Mouse (Mus musculus) gastrocnemius, postnatal 14 days (tissue): ENCODE results near the gene Dalrd3. TPM values are rescaled to one million over a fixed set of nuclear protein-coding genes. Genes with fewer than 3 reads are reported as not detected.
A peak's percentile ranks its signal among the peaks of the same experiment; 100 is the strongest.

ENCODE experiments used
- DNase-seq: peaks from one replicate; pipeline ENCODE4 v3.0.0; 2021; ENCODE audit warnings: mixed read lengths
- intact Hi-C: fragments of 180-260 bp; cut with DNase I; formaldehyde crosslinking; loops from one replicate; pipeline ENCODE4 v1.15.1; 2025; ENCODE audit warnings: low total_unique reads
- total RNA-seq, 2 experiments: library from RNA; stranded (reverse); gene quantifications; 2 replicates each; pipeline ENCODE4 v1.2.3; 2021

Dalrd3 gene
- total RNA-seq, 2 experiments from 2014 or later = 7.0 to 7.9 TPM

DNA sequence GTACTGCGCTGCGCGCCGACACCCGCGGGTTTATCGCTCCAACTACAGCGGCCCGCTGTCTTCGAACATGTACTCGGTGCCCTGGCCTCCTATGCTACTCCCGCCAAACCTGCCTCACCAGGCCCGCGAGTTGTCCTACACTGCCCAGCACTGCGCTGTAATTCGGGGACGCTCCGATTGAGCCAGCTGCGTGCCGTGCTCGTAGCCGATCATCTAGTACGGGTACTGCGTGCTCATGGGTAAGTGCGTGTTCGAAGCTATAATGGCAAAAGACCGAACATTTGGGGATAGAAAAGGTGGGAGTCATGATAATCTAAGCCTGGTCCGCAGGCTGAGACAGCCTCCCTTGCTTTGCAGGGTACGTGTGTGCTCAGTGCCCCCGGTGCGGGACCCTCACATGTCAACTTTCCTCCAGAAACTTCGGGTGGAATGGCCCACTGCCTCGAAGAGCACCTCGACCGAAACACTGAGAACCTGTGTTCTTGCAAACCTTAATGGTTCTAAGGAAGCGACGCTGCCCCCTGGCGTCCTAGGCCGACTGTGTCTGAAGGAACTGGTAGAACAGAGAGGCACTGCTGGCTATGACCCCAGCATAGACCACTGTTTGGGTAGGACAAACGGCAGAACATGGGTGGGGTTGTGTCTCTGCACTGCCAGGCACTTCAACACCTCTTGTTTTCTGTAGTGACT is 666 bp downstream of the Dalrd3 start:
- DNase-seq = peak; percentile 76
- intact Hi-C loops = no loop called here

GRCm38 (mm10) chr9:108571401-108571973 is 1.8 kb downstream of the Dalrd3 start:
- intact Hi-C loops = no loop called here
- no peak for DNase-seq

DNA sequence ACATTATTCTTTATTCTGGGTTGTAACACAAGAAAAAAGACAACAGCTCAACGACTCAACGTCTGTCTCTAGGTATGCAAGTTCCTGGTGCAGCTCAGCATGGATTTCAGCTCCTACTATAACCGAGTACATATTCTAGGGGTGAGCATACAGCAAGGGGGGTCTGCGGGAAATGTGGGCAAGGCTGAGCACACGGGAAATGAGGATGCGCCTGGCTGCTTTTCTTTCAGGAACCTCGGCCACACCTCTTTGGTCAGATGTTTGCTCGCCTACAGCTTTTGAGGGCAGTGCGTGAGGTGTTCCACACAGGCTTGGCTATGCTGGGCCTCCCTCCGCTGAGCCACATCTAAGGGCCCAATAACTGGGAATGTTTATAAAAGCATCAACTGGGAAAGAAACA is 2.6 kb downstream of the Dalrd3 start:
- intact Hi-C loops = no loop called here
- DNase-seq = no peak

- peak; percentile 58 for DNase-seq
Measured at GRCm38 (mm10) chr9:108573774-108574690, 4.3 kb downstream of the Dalrd3 start.

GRCm38 (mm10) chr9:108574921-108575320 is 5.2 kb downstream of the Dalrd3 start:
- intact Hi-C loops = no loop called here
- DNase-seq = no peak

More at GRCm38 (mm10) chr9:108573774-108574690, 4.3 kb downstream of the Dalrd3 start:
- intact Hi-C loops = no loop called here

GRCm38 (mm10) chr9:108575321-108576297 is 5.9 kb downstream of the Dalrd3 start:
- intact Hi-C loops = no loop called here
- DNase-seq = no peak

- intact Hi-C loops = no loop called here
- DNase-seq = no peak
Measured at GRCm38 (mm10) chr9:108577025-108577424, 7.3 kb downstream of the Dalrd3 start.

GRCm38 (mm10) chr9:108577934-108578544 is 8.4 kb downstream of the Dalrd3 start:
- intact Hi-C loops = no loop called here

DNA sequence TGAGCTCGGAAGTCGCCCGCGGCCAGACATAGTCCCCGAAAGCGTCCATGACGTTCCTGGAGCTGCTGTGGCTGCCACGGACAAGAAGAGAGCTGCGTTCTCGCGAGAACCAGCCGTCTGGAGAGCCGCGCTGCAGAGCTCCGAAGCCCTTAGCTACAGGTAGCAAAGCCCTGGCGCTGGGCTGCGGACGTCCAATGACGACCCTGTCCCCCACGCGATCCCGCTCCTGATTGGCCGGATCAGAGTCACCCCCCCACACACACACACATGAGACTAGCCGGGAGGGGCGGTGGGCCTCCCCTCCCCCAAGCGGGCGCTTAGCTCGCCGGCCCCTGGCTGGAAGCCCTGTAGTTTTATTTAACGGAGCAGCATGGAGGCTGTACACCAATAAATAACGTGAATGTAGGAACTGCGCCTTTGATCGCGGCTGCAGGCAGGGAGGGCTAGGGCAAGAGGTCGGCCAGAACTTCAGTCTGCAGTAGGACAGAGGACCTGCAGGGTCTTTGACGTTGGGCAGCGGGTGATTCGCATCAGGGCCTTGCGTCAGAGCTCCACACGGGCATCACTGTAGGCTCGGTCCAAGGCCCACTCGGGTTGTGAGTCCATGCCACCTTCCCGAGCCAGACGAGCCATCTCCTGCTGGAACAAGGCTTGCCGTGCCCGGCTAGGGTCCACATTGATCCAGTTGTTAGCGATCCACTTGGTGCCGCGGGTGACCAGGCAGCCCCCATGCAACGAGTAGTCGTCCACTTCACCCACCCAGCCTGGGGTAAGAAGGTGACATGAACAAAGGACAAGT is 9.1 kb downstream of the Dalrd3 start, which contains the start of gene Wdr6:
Wdr6 (minus strand) TSS at position 195 of the 799 bp plus-strand sequence.
- intact Hi-C loops = no loop called here

More at GRCm38 (mm10) chr9:108577934-108578544, 8.4 kb downstream of the Dalrd3 start:
- peak; percentile 72 for DNase-seq

GRCm38 (mm10) chr9:108579344-108579690 is 9.6 kb downstream of the Dalrd3 start:
- DNase-seq = no peak
- intact Hi-C loops = no loop called here

More for the DNA sequence above, 9.1 kb downstream of the Dalrd3 start, which contains the start of gene Wdr6:
- peak; percentile 94 for DNase-seq

- intact Hi-C loops = no loop called here
- peak; percentile 64 for DNase-seq
Measured at GRCm38 (mm10) chr9:108587571-108588180, 18.0 kb downstream of the Dalrd3 start.

DNA sequence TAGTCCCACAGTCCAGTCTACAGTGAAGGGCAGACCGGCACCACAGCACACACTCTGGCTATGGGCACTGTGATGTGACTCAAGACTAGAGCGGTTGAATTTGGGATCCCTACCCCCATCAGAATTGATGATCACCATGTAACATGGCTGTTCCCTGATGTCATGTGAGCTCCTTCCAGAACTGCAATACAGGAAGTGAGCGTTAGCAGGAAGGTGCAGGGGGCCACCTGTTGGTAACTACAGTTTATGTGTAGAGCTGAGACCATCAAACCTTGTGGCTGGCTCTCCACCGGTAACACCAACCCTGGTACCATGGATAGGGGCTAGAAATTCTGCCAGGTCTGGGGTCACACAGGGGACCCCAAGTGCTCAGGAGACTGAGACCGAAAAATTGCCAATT is 19.5 kb downstream of the Dalrd3 start:
- intact Hi-C loops = no loop called here
- no peak for DNase-seq

DNA sequence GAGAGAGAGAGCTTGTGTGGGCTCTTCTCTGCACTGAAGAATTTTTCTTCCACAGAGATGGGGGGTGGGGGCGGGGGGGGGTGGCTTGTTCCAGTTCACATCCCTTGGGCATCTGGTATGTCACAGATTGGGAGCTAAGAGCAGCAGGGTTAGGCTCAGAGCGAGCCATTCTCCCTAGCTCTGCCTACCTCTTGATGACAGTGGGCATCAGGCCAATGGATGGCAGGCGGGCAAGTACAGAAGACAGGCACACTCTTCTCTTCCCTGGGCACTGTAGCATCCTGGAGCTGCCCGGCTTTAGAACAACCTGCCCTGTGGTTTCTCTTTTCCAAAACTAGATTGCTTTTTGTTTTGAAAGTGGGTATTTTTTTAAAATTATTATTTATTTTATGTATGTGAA is 21.8 kb downstream of the Dalrd3 start:
- no peak for DNase-seq
- intact Hi-C loops = no loop called here

DNA sequence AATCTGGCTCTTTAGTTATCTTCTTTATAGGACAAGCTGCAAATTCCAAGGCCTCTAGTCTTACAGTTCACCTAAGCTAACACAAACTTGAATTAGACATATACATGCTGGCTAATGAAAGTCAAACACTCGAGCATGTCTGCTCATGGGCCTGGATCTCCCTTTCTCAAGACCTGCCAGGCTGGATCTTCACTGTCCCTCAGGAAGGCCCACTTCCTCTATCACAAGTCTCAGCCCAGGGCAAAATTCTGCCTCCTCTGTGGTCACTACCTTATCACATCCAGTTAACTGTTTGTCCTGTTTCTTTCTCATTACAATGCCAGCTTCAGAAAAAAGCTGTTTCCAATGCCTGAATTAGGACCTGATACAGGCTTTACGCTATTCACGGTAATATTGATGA is 24.7 kb downstream of the Dalrd3 start:
- DNase-seq = no peak
- intact Hi-C loops = no loop called here

DNA sequence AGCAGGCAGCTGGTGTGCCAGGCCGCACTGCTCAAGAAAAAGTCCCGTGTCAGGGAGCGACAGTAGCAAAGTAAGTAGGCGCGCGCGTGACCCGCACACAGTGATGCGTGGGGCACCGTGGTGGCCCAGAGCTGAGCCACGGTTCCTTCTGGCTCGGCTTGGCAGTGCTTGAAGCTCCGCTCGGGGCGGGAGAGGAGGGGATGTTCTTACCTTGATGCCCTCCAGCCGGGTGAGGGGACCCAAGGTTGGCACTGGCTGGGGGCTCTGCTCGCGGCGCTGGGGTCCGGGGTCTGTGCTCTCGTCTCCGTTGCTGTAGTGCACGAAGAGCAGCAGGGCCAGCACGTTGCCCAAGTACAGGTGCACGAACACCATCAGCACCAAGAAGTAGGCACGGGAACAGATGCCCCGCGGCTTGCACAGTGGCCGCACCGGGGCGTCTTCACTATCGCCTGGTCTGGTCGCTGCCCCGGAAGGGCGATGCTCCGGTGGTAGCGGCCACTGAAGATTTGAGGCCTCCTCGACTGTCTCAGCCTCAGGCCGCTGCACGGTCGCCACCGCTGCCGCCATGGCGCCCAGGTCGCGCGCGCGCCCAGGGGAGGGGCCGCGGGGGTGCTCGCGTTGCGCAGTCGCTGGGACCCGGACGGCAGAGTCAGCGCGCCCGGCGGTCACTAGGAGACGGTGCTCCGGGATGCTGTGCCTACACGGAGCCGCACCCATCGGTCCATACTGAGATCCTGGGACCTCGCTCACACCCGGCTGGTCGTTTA is 27.5 kb downstream of the Dalrd3 start, which contains the start of gene P4htm:
P4htm (minus strand) TSS at position 670 of the 767 bp plus-strand sequence.
- intact Hi-C loops = no loop called here
- DNase-seq = peak; percentile 75

- no peak for DNase-seq
- intact Hi-C loops = no loop called here
Measured at GRCm38 (mm10) chr9:108599021-108599566, 29.4 kb downstream of the Dalrd3 start.
